Mouse (Mus musculus) embryonic fibroblast, embryonic 13.5 days (primary cell): Measurements from ENCODE around the gene Cog2.

Source experiments
- CTCF ChIP-seq: IDR thresholded peaks from 2 replicates; pipeline ENCODE4 v1.5.1; 2011; ENCODE audit warnings: mild to moderate bottlenecking, control low read depth, low read length, moderate library complexity, borderline replicate concordance; ENCODE audit not compliant: insufficient read depth
- POLR2A ChIP-seq: IDR thresholded peaks from 2 replicates; pipeline ENCODE4 v1.6.1; 2011; ENCODE audit warnings: low read depth, mild to moderate bottlenecking, control low read depth, low read length, moderate library complexity

DNA sequence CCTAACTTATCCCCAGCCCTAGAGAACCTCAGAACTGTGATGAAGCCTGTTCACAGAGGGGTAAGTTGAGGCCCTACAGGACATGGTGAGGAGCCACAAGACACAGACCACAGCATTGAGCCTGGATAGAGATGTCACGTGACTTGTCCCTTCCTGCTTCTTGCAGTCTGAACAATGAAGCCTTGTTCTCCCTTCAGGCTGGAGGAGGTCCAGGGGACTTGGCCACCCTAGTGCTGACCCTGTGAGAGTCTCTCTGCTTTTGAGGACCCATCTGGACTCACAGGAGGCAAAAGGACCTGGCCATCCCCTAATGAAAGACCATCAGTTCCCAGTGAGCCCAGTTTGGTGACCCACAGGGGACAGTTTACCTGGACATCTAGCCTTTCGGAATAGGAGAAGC, 48.5 kb downstream of the Cog2 start:
- TF ChIP-seq CTCF (no peak), POLR2A (no peak)
